Mouse (Mus musculus) mouse trophoblast stem cell (cell line): ENCODE data around the gene Anapc2.

Experiments
- in situ Hi-C, 2 experiments: fragments of 300-500 bp; cut with MseI, MboI; formaldehyde crosslinking; loops; 2 replicates in 1 of 2; 3 replicates in 1 of 2; pipeline ENCODE4 v1.15.1; 2025

Anapc2 gene

DNA sequence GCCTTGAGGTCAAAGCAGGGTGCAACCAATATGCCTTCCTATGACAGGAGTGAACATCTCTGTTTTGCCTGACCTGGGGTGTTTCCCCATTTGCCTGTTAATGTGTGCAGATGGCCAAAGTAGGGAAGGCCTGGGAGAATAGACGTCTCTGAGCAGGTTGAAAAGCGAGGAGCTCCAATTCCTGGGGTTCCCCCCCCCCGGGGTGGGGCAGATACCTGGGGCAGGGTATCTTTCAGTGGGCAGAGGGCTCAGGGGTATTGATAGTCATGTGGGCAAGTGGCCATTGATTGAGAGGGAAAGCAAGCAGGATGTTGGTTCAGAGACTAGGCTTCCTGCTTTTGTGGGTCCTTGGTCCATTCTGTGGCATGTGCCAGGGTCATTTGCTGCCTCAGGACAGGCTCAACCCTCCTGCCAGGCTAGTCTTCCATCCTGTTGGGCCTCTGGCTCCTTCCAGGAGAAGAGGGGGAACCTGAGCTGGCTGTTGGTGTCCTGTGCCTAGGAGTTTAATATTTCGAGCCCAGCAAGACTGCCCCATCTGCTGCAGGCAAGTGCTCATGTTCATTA, 4.5 kb upstream of the Anapc2 start:
- in situ Hi-C loops = no loop called here

- in situ Hi-C loops = no loop called here
Measured at GRCm38 (mm10) chr2:25272515-25272914, 237 bp downstream of the Anapc2 start.

GRCm38 (mm10) chr2:25273010-25273409, 732 bp downstream of the Anapc2 start:
- in situ Hi-C loops = no loop called here

DNA sequence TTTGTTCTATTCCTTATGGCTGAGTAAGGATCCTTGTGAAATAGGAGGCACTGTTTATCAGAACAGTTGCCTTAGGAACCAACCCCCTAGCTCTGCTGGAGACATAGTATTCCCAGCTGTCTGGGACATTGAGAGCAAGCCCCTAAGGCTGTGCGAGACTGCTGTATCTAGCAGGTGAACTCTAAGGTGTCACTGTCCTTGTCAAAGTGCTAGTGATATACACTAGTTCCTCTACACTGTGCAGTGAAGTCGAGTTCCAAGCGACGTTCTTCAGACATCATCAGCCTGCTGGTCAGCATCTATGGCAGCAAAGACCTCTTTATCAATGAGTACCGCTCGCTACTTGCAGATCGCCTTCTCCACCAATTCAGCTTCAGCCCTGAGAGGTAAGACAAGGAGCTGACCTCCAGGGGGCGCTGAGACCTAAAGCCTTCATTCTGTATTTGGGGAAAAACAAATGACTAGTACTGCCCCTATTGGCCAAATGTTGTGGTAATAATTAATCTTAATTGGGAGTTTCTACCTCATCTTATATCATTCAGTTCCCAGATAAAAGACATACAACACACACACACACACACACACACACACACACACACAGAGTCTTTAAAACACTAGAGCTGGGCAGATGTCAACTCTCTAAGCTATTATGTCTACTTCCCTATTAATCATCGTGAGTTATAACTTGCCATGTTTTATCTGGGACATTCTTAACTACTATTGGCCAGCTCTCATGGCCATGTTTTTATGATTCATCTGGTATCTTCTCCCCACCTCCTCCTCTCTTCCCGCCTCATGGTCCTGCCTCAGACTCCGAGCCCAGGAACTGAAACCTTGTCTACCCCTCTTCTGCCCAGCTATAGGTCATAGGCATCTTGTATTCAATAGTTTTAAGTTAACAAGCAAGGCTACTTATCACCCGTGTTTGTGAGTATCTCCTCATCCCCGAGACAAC, 6.9 kb downstream of the Anapc2 start:
- in situ Hi-C loops = no loop called here

DNA sequence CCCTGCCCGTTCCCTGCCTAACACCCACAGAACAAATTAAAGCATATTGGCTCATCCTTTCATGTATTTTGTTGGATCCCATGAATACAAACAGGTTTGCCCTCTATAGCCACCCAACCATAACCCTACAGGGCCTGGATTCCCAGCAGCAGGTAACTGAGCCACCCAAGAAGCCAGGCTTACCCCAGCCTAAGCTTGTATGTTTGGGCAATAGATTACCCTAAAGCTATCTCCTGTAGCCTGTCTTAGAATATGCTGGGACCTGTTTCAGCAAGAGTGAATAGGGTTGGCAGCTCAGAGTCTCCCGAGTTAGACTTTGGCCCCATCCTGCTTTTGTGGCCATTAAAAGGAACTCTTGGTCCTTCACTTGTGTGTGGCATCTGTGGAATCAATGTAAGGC, 13.3 kb downstream of the Anapc2 start:
- in situ Hi-C loops = no loop called here

DNA sequence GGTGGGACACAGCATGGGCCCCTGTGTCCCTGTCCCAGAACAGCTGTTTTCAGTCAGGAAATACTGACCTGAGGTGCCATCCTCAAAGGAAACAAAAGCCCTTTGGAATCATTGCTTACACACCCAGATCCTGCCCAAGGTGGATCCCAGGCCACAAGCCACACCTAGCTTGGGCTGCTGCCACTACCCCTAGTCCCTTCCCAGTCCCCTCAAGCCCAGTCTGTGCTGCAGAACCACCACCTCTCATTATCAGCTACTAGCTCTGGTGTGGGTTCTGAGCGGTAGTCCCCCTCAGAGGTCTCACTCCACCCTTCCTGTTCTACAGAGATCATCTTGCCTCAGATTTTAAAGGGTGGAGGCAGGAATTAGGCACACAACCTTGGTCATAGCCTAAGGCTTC, 14.0 kb downstream of the Anapc2 start:
- in situ Hi-C loops = no loop called here

DNA sequence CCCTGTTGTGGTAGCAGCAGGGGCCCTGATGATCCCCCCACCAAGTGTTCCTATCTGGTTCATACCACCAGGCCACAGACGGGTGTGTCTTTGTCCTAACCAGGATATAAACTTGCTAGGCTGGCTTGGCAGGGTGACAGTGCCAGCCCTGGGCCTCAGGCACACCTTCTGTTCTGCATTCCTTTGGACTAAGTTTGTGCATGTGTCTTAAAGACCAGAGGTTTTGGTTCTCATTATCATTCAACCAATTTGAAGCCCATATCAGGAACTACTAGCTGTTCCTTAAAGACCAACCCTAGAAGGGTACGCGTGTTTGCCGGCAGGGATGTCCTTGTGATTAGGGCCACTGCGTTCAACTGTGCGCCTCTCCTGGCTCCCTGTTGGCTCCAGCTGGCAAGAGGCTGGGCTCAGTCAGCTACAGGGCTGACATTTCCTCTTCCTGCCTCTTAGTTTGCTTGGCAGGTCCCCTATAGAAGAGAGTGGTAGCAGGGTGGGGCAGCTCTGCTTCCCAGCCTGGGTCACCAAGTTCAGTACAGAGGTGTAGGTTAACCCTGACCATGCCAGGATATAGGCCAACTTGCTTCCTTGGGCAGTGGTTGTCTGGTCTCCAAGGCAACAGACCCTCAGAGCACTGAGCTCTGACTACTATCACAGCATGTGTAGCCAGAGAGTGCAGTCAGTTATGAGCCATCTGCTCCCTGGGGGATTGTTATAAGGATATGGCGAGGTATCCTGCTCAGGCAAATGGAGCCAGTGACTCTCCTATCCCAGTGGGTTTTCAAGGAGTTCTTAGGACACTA, 14.8 kb downstream of the Anapc2 start:
- in situ Hi-C loops = no loop called here

DNA sequence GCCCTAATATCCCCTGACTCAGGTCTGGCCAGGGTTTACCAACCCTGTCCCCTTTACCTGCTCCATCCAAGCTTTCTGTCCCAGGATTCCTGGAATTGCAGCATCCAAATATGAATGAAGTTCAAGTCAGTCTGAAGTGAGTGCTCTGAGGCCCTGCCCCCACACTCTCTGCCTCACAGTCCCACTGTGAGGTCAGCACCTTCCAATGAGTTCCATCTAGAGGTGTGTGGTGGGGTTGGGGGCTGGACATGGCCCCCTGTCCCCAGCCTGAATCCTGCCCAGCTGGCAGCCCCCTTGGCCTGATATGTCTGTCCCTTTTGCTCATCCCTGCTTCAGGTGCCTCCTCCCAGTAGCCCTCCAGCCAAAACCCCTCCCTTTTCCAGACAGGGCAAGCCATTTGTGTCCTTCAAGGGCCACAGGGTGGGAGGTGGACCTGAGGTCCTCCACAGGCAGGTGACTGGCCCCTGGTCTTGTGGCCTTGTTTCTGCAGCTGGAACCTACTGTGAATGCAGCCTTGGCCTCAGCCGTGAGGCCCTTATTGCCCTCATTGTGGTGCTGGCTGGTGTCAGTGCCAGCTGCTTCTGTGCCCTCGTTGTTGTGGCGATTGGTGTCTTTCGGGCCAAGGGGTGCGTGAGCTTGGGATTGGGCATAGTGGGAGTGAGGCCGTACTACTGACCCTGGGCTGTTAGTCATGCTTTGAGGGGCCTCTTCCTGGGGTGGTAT, 15.8 kb downstream of the Anapc2 start, which contains the start of gene Tmem210:
Gene Tmem210 (plus strand): TSS at position 219 of the 723 bp plus-strand sequence.
- in situ Hi-C loops = no loop called here

DNA sequence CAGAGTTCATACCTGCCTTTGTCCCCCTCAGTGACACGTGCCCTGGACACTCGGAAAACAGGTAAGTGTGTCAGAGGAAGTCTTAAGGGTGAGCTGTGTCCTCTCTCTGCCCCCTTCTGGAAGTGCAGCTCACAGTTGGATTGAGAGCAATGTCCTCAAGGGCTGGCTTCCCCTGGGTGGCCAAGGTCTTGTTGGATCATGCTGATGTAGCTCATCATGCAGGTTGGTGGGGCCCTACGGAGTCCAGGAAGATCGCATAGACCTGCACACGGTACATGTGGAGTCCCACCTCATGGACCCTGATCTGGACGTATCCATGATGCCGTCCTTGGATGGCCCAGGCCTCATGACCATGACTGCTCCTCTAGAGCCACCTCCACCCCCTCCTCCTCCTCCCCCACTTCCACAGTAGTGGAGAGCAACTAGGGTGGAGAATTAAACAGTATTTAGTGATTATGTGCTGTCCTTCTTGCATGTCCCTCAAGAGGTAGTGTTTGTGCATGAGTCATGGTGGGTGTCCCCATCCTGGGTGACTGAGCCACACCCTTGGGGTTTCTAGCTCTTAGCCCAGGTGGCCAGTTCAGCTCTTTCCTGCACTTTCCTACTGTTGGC, 16.6 kb downstream of the Anapc2 start:
- in situ Hi-C loops = no loop called here

GRCm38 (mm10) chr2:25289651-25290050, 17.4 kb downstream of the Anapc2 start, which contains the start of gene Lrrc26:
Gene Lrrc26, plus strand, starts transcription at chr2:25289915.
- in situ Hi-C loops = no loop called here

GRCm38 (mm10) chr2:25290101-25290815, 18.0 kb downstream of the Anapc2 start:
- in situ Hi-C loops = no loop called here

- in situ Hi-C loops = no loop called here
Measured at GRCm38 (mm10) chr2:25290816-25291130, 18.5 kb downstream of the Anapc2 start.

DNA sequence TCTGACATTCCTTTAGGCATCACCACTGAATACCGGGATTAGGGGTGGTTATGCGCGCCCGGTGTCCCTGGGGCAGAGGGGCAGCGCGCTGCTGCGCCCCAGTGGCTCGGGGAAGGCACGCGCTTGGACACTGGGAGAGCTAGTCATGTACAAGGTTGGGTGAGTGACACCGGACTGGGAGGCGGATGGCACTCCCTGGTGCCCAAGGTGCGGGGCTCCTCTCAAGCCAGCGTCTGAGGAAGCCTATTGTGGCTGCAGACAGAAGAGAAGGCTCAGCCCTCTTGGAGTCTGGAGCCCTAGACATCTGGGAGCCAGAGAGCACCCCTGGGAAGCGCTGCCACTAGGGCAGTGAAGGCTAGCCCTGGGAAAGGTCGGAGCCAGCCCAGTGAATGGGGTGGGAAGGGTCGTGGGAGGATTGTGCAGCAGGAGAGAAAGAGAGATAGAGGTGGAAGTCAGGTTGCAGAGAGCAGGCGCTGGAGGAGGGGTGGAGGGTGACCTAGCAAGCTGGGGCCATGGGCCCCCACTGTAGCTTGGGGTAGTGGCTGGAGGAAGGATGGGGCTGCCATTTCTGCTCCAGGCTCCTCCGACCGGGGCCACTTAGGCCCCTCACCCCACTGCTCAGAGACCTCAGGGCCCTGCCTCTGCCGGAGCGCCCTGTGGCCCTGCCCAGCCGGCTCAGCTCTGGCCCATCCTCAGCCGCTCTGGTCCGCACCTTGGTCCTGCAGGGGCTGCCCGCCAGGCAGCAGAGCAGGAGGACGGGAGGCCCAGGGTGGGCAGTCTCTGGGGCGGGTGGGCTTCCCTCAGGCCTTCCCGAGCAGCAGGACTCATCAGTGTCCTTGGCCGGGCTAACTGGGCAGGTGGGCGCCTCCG, 19.1 kb downstream of the Anapc2 start:
- in situ Hi-C loops = no loop called here

GRCm38 (mm10) chr2:25292054-25292544, 19.8 kb downstream of the Anapc2 start:
- in situ Hi-C loops = no loop called here

GRCm38 (mm10) chr2:25292856-25293255, 20.6 kb downstream of the Anapc2 start:
- in situ Hi-C loops = no loop called here

GRCm38 (mm10) chr2:25293706-25294105, 21.4 kb downstream of the Anapc2 start:
- in situ Hi-C loops = no loop called here

DNA sequence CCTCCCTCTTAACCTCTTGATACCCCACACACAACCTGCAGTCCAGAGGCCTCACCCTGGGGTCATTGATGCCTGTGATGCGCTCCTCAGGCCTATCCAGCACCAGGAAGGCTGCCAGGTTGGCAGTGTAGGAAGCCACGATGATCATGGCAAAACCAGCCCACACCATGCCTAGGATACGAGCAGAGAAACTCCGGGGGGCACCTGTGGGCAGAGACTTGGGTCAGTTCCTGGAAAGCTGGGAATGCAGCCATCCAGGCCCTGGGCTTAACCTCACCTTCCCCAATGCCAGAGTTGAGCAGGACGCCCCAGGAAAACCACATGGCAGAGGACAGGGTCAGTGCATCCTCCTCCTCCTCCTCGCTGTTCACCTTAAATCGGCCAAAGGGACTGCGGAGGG, 24.8 kb downstream of the Anapc2 start:
- in situ Hi-C loops = no loop called here

DNA sequence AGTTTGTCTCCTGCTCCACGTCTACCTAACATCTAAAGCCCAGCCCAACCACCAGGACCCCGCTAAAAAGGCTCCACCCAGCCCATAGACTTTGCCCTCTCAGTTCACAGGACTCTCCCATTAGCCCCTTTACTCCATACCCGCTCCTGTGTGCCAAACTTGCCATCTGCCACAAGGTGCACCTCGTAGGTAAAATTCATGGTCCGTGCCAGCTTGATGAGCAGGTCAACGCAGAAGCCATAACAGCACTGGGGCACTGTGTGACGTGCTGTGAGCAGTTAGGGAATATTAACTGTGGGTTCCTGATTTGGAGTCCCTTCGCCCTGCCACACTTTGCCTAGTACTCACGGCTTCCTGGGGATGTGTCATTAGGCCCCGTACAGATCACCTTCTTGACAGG, 25.8 kb downstream of the Anapc2 start:
- in situ Hi-C loops = no loop called here

DNA sequence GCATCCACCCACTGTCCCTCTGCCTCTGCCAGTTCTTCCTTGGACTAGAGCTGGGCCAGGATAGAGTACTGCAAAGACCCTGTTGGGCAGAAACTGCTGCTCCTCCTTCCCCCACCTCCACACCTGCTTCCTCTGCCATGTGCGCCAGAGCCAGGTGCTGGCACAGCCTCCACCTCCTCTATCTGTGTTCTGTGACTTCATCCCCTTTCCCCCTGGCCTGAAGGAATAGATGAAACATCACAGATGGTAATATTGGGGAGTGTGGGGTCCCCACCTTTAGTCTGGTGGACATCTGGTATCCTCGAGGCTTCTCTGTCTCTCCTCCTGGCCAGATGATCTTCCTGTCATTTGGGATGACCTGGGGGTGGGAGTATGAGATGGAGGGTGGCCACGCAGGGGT, 31.2 kb downstream of the Anapc2 start:
- in situ Hi-C loops = no loop called here
